In the genomic region with DNA sequence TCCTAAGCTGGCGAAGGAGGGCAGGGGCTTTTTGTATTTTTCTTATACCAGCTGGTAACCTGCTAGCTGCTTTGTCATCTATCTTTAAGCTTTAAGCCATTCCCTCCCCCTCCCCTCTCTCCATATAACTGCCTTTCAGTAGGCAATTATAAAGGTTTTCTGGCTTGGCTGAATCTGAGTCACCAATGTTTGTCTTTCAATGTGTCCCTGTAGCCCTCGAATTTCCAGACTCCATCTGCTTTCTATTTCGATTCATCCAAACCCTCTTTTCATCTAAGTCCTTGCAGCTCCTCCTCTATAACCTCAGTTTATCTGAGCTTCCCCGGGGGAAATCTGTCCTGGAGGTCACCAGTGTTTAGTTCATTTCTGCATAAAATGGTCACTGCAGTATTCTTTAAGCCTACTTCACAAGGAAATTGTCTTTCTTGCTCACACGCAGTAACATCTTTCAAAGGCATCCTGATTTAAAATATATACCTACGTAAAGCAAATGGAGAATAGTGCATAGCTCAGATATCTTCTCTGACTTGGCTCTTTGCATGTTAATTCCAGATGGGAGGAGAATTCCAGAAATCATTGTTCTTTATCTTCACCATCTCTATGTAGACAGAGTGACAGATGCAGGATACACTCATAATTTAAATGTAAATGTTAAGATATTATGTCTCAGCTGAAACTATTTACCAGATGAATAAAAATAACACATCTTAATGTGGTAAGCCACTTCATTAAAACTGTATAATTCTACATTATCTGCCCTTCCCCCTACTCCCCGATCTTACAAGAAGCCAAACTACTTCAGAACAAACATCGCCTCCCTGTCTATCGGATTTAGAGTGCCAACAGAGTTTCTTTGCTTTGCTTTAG, we compare ENCODE assay signal across 10 mouse cellular contexts.
A peak's percentile ranks its signal among the peaks of the same experiment; 100 is the strongest.
DNase-seq lines count a peak whose midpoint lies in the region; ATAC-seq and TF ChIP-seq lines count a peak whose summit lies in the region.
"Had no signal": no experiment of that assay in that cellular context is flagged by ENCODE, and none has a peak within 500 bp of the region (broad histone marks: within the 10 kb centered on the region; RNA-seq: fewer than 3 reads in every experiment).

No protein-coding gene starts in this region.

- TF ChIP-seq EP300 in heart, postnatal 0 days (IDR thresholded peaks at IDR 0.05; ENCODE audit: low read depth): no peak

- no peaks in the 10 kb centered on the region for H3K27me3 ChIP-seq in heart, postnatal 0 days (ENCODE audit: control insufficient read depth, insufficient read depth, low read length)
- H3K27me3 ChIP-seq in midbrain, embryonic 11.5 days (ENCODE audit: control insufficient read depth, insufficient read depth, low read length): no peaks in the 10 kb centered on the region
- H3K27me3 ChIP-seq in midbrain, embryonic 15.5 days (replicated peaks): no peaks in the 10 kb centered on the region
- H3K27me3 ChIP-seq in embryonic facial prominence, embryonic 15.5 days: no peaks in the 10 kb centered on the region
- H3K27me3 ChIP-seq in midbrain, embryonic 14.5 days (ENCODE audit: control insufficient read depth, insufficient read depth, low read length): no peaks in the 10 kb centered on the region

- no peak for TF ChIP-seq CTCF in heart, postnatal 0 days (IDR thresholded peaks at IDR 0.05; ENCODE audit: low read depth)

- H3K4me3 ChIP-seq in heart, postnatal 0 days (ENCODE audit: low read depth, low read length): no peak overlapping the region
- H3K4me3 ChIP-seq in midbrain, embryonic 11.5 days (ENCODE audit: low read depth, low read length): no peak overlapping the region
- H3K4me3 ChIP-seq in midbrain, embryonic 15.5 days: no peak overlapping the region
- no peak overlapping the region for H3K4me3 ChIP-seq in embryonic facial prominence, embryonic 15.5 days (replicated peaks)
- H3K4me3 ChIP-seq in midbrain, embryonic 14.5 days (replicated peaks; ENCODE audit: low read depth, low read length): no peak overlapping the region
- H3K4me3 ChIP-seq: erythroblast, embryonic 14.5 days had no signal

- peak overlapping the region; percentile 9; the same call in 1 of the 2 replicates for H3K4me2 ChIP-seq in heart, postnatal 0 days (ENCODE audit: low read depth, low read length)
- no peak overlapping the region for H3K4me2 ChIP-seq in midbrain, embryonic 11.5 days
- no peak overlapping the region for H3K4me2 ChIP-seq in midbrain, embryonic 15.5 days
- H3K4me2 ChIP-seq in embryonic facial prominence, embryonic 15.5 days (replicated peaks): 0 out of 2 replicates have a peak overlapping the region, but pooled peaks have one; percentile 8
- no peak overlapping the region for H3K4me2 ChIP-seq in midbrain, embryonic 14.5 days (ENCODE audit: low read length)

- ATAC-seq in heart, postnatal 0 days (ENCODE audit: insufficient read depth, low read depth): no peak
- ATAC-seq in midbrain, embryonic 11.5 days (ENCODE audit: low FRiP score): peak; percentile 76
- ATAC-seq in midbrain, embryonic 15.5 days (replicated peaks): no peak
- no peak for ATAC-seq in embryonic facial prominence, embryonic 15.5 days (ENCODE audit: insufficient number of reproducible peaks, low FRiP score, low TSS enrichment, low read depth)
- no peak; the same call in 1 of the 2 replicates for ATAC-seq in midbrain, embryonic 14.5 days (ENCODE audit: low FRiP score, low TSS enrichment)

- H3K36me3 ChIP-seq in heart, postnatal 0 days (replicated peaks; ENCODE audit: control insufficient read depth, insufficient read depth, low read length): no peaks in the 10 kb centered on the region
- no peaks in the 10 kb centered on the region for H3K36me3 ChIP-seq in midbrain, embryonic 11.5 days (ENCODE audit: control insufficient read depth, insufficient read depth, low read length)
- H3K36me3 ChIP-seq in midbrain, embryonic 15.5 days (replicated peaks): no peaks in the 10 kb centered on the region
- no peaks in the 10 kb centered on the region for H3K36me3 ChIP-seq in embryonic facial prominence, embryonic 15.5 days
- no peaks in the 10 kb centered on the region for H3K36me3 ChIP-seq in midbrain, embryonic 14.5 days (ENCODE audit: control insufficient read depth, insufficient read depth, low read length)

- no peak overlapping the region for H3K9ac ChIP-seq in heart, postnatal 0 days (replicated peaks; ENCODE audit: low read depth, low read length)
- no peak overlapping the region for H3K9ac ChIP-seq in midbrain, embryonic 11.5 days (ENCODE audit: low read length)
- H3K9ac ChIP-seq in midbrain, embryonic 15.5 days: no peak overlapping the region
- no peak overlapping the region for H3K9ac ChIP-seq in embryonic facial prominence, embryonic 15.5 days
- H3K9ac ChIP-seq in midbrain, embryonic 14.5 days (replicated peaks; ENCODE audit: low read length): no peak overlapping the region

- DNase-seq in heart, postnatal 0 days (ENCODE audit: low spot score): no peak
- no peak for DNase-seq in heart, postnatal 4 days
- peak; percentile 86 for DNase-seq in midbrain, embryonic 11.5 days (ENCODE audit: low spot score, missing footprints)
- peak; percentile 39 for DNase-seq in midbrain, embryonic 14.5 days
- no peak for DNase-seq in thymus, postnatal 10 days (ENCODE audit: low spot score in 2 of 2)
- no peak for DNase-seq in kidney, adult 8-10 months
- DNase-seq: lung, postnatal 4 days had no signal

- H3K4me1 ChIP-seq in heart, postnatal 0 days (ENCODE audit: control insufficient read depth, insufficient read depth): peaks cover 3% of the 10 kb centered on the region; the same call in 1 of the 2 replicates
- H3K4me1 ChIP-seq in midbrain, embryonic 11.5 days (ENCODE audit: control insufficient read depth, insufficient read depth, low read length): peaks cover 2% of the 10 kb centered on the region; the same call in 1 of the 2 replicates
- peaks cover 6% of the 10 kb centered on the region for H3K4me1 ChIP-seq in midbrain, embryonic 15.5 days
- H3K4me1 ChIP-seq in embryonic facial prominence, embryonic 15.5 days: peaks cover 4% of the 10 kb centered on the region; the same call in 1 of the 2 replicates
- peaks cover 2% of the 10 kb centered on the region; the same call in 1 of the 2 replicates for H3K4me1 ChIP-seq in midbrain, embryonic 14.5 days (ENCODE audit: control insufficient read depth, insufficient read depth, low read length)

- H3K9me3 ChIP-seq in heart, postnatal 0 days (replicated peaks; ENCODE audit: control insufficient read depth, low read length): no peaks in the 10 kb centered on the region
- H3K9me3 ChIP-seq in midbrain, embryonic 11.5 days (ENCODE audit: control insufficient read depth, low read length): no peaks in the 10 kb centered on the region
- no peaks in the 10 kb centered on the region for H3K9me3 ChIP-seq in midbrain, embryonic 15.5 days
- no peaks in the 10 kb centered on the region for H3K9me3 ChIP-seq in embryonic facial prominence, embryonic 15.5 days (replicated peaks)
- H3K9me3 ChIP-seq in midbrain, embryonic 14.5 days (ENCODE audit: control insufficient read depth, low read length): no peaks in the 10 kb centered on the region

- 53% methylated on average over 9 of the region's 9 CpGs for WGBS in heart, postnatal 0 days
- 47% methylated on average over 9 of the region's 9 CpGs for WGBS in midbrain, embryonic 11.5 days
- WGBS in midbrain, embryonic 15.5 days: 40% methylated on average over 9 of the region's 9 CpGs
- 22% methylated on average over 9 of the region's 9 CpGs for WGBS in embryonic facial prominence, embryonic 15.5 days
- 45% methylated on average over 9 of the region's 9 CpGs for WGBS in midbrain, embryonic 14.5 days

- H3K27ac ChIP-seq in heart, postnatal 0 days (ENCODE audit: low read depth): no peak overlapping the region
- H3K27ac ChIP-seq in midbrain, embryonic 11.5 days (ENCODE audit: low read depth, low read length): peak overlapping the region; percentile 62
- no peak overlapping the region for H3K27ac ChIP-seq in midbrain, embryonic 15.5 days
- no peak overlapping the region for H3K27ac ChIP-seq in embryonic facial prominence, embryonic 15.5 days (replicated peaks)
- H3K27ac ChIP-seq in midbrain, embryonic 14.5 days (replicated peaks; ENCODE audit: low read depth, low read length): no peak overlapping the region

Comparison
In these comparisons a context has a peak if more than half of its experiments do, and no peak if none do; other contexts are left out.
1. DNase-seq: peak in midbrain, embryonic 11.5 days (single experiment) and midbrain, embryonic 14.5 days (single experiment); none in heart, postnatal 0 days (single experiment), heart, postnatal 4 days (single experiment), thymus, postnatal 10 days (0 of 2) and kidney, adult 8-10 months (0 of 2).
2. H3K4me2 ChIP-seq: peak in heart, postnatal 0 days (single experiment) and embryonic facial prominence, embryonic 15.5 days (single experiment); none in midbrain, embryonic 11.5 days (single experiment), midbrain, embryonic 15.5 days (single experiment) and midbrain, embryonic 14.5 days (single experiment).